Mouse (Mus musculus) hindbrain, embryonic 16.5 days (tissue): ENCODE measurements at regions not wholly inside any gene's neighbourhood (a gene's known extent, or its start where the extent isn't known, plus 50 kb on each side); places are given as distances from the start of the nearest gene placed in this dataset.

Experiments
- ATAC-seq: fragments of 200-750 bp; cut with Nextera tagmentation; 2 replicates; pipeline ENCODE4 v1.8.0; 2017; ENCODE audit warnings: moderate TSS enrichment, moderate library complexity
- H3K27ac ChIP-seq: fragments of 300-500 bp; sonication (generic); 2 replicates; pipeline ENCODE4 v1.5.1; 2014; ENCODE audit warnings: low read depth, mild to moderate bottlenecking, control low read depth, low read length, moderate library complexity
- H3K27me3 ChIP-seq: fragments of 300-500 bp; sonication (generic); replicated peaks from 2 replicates; pipeline ENCODE4 v1.6.1; 2014; ENCODE audit warnings: low read length; ENCODE audit not compliant: control insufficient read depth, insufficient read depth
- H3K36me3 ChIP-seq: fragments of 300-500 bp; sonication (generic); 2 replicates; pipeline ENCODE4 v1.6.1; 2014; ENCODE audit warnings: mild to moderate bottlenecking, low read length, moderate library complexity, mixed read lengths; ENCODE audit not compliant: control insufficient read depth, insufficient read depth
- H3K4me1 ChIP-seq: fragments of 300-500 bp; sonication (generic); 2 replicates; pipeline ENCODE4 v1.6.1; 2014; ENCODE audit warnings: low read depth, low read length; ENCODE audit not compliant: control insufficient read depth, insufficient read depth
- H3K4me2 ChIP-seq: fragments of 300-500 bp; sonication (generic); 2 replicates; pipeline ENCODE4 v1.6.1; 2014; ENCODE audit warnings: mild to moderate bottlenecking, low read length, control low read depth, moderate library complexity
- H3K4me3 ChIP-seq: fragments of 300-500 bp; sonication (generic); 2 replicates; pipeline ENCODE4 v1.5.1; 2014; ENCODE audit warnings: mild to moderate bottlenecking, low read length, control low read depth, moderate library complexity
- H3K9ac ChIP-seq: fragments of 300-500 bp; sonication (generic); 2 replicates; pipeline ENCODE4 v1.6.1; 2014; ENCODE audit warnings: low read depth, mild to moderate bottlenecking, control low read depth, low read length, moderate library complexity
- H3K9me3 ChIP-seq: fragments of 300-500 bp; sonication (generic); 2 replicates; pipeline ENCODE4 v1.6.1; 2014; ENCODE audit warnings: mild to moderate bottlenecking, low read length, moderate library complexity; ENCODE audit not compliant: control insufficient read depth
- WGBS: fragments of 180-500 bp; shearing (Covaris S2); extraction: QIAGEN DNeasy Blood & Tissue Kit; methylation state at CpG from one replicate; pipeline ENCODE4 v1.1.7; 2014; 5-methylcytosine and 5-hydroxymethylcytosine counted together

DNA sequence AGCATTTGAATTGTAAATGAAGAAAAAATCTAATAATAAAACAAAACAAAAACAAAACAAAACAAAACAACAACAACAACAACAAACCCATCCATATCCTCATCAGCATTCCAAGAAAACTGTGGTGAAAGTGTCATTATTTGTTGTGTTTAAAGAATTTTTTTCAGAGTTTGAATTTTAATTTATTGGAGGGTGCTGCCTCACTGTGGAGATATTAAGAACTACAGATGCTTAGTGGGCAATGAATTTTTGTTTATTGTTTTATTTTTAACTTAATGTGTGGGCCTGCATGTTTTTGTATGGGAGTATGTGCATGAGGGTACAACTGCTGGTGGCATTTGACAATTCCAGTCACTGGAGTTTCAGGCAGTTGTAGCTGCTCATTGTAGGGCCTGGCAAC, 147.6 kb upstream of the Manea start:
- Histone ChIP-seq H3K9me3 (no peaks in the 10 kb centered on the region), H3K27ac (no peak overlapping the region), H3K4me1 (no peaks in the 10 kb centered on the region), H3K9ac (no peak overlapping the region), H3K4me2 (no peak overlapping the region), H3K36me3 (no peaks in the 10 kb centered on the region), H3K4me3 (no peak overlapping the region), H3K27me3 (no peaks in the 10 kb centered on the region)
- ATAC-seq = no peak

DNA sequence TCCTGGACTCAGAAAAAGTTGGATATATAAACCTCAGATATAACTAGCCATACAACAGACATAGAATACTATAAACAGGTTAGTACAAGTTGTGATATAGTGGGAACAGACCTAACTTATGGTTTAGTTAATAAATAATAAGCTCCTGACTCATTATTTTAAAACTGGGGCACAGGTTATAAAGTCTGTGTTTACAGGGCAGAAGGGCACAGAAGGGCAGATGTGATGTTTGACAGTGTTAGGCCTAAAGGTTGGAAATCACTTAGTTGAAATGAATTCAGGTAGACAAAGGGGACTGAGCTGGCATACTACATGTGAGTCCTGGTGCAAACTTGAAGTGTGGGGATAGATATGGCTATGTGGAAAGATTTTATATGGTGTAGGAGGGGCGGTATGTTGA, 128.2 kb upstream of the Manea start:
- Histone ChIP-seq H3K9ac (no peak overlapping the region), H3K9me3 (no peaks in the 10 kb centered on the region), H3K27ac (no peak overlapping the region), H3K4me3 (no peak overlapping the region), H3K36me3 (no peaks in the 10 kb centered on the region), H3K4me1 (no peaks in the 10 kb centered on the region), H3K4me2 (no peak overlapping the region), H3K27me3 (no peaks in the 10 kb centered on the region)
- no peak for ATAC-seq
- 94% methylated on average over 1 of the region's 1 CpGs for WGBS

- H3K27me3 ChIP-seq = no peaks in the 10 kb centered on the region
- H3K4me1 ChIP-seq = no peaks in the 10 kb centered on the region
- H3K36me3 ChIP-seq = no peaks in the 10 kb centered on the region
- H3K9me3 ChIP-seq = no peaks in the 10 kb centered on the region
- no peak for ATAC-seq
- 52% methylated on average over 1 of the region's 1 CpGs for WGBS
- H3K4me3 ChIP-seq = no peak overlapping the region
- no peak overlapping the region for H3K4me2 ChIP-seq
- H3K9ac ChIP-seq = no peak overlapping the region
- H3K27ac ChIP-seq = no peak overlapping the region
Observed at GRCm38 (mm10) chr4:26441533-26441932, 94.8 kb upstream of the Manea start.

- H3K9ac ChIP-seq = no peak overlapping the region
- H3K27me3 ChIP-seq = no peaks in the 10 kb centered on the region
- H3K9me3 ChIP-seq = no peaks in the 10 kb centered on the region
- H3K27ac ChIP-seq = no peak overlapping the region
- H3K4me3 ChIP-seq = no peak overlapping the region
- ATAC-seq = no peak
- no peak overlapping the region for H3K4me2 ChIP-seq
- no peaks in the 10 kb centered on the region for H3K36me3 ChIP-seq
- H3K4me1 ChIP-seq = no peaks in the 10 kb centered on the region
Observed at GRCm38 (mm10) chr4:26422084-26422483, 75.4 kb upstream of the Manea start.

DNA sequence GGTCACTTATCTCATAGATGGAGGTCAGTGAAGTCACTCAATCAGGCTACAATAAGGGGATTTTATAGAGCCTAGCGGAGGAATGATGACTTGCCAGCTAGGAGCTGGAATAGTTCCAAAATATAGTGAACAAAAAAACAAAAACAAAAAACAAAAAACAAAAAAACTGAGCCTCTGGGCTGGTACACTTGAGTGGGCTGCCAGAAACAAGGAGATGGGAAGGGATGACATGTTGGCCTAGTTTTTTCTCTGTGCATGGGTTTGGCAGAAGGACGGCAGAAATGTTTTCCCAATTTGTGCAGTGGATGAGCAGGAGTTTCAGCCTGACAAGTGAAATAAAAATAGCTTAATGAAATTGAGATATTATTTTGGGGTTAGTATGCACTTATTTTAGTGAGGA, 57.6 kb upstream of the Manea start:
- 59% methylated on average over 2 of the region's 2 CpGs for WGBS
- no peak overlapping the region for H3K4me2 ChIP-seq
- no peaks in the 10 kb centered on the region for H3K27me3 ChIP-seq
- H3K27ac ChIP-seq = no peak overlapping the region
- no peak for ATAC-seq
- H3K9ac ChIP-seq = no peak overlapping the region
- H3K36me3 ChIP-seq = no peaks in the 10 kb centered on the region
- no peaks in the 10 kb centered on the region for H3K4me1 ChIP-seq
- H3K4me3 ChIP-seq = no peak overlapping the region
- no peaks in the 10 kb centered on the region for H3K9me3 ChIP-seq

DNA sequence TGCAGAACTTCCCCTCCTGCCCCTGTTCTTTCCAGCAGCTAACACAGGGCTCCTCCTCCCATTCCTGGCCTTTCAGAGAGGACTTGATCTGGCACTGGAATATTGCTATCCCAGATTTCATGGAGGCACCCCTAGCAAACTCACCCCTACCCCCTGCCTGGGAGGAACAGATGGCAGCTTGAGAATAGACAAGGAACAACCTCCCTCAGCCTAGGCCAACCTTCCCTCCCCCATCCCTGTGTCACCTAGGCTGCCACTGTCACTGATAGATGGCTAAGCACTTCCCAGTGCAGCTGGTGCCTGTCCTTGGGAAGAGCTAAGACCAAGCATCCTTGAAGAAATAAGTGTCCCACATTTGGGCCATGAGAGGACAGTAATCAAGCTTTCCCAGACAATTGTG, 55.5 kb upstream of the Manea start:
- Histone ChIP-seq H3K4me3 (no peak overlapping the region), H3K9me3 (no peaks in the 10 kb centered on the region), H3K27me3 (no peaks in the 10 kb centered on the region), H3K36me3 (no peaks in the 10 kb centered on the region), H3K9ac (no peak overlapping the region), H3K4me1 (no peaks in the 10 kb centered on the region), H3K27ac (no peak overlapping the region), H3K4me2 (no peak overlapping the region)
- peak; percentile 93 for ATAC-seq
